Mouse (Mus musculus) thymus, adult 2 months (tissue): Measurements from ENCODE around the gene Arhgap10.

Experiments
- CTCF ChIP-seq: fragments of 200-500 bp; IDR thresholded peaks from 2 replicates; pipeline ENCODE4 v1.5.1; 2012; ENCODE audit warnings: mild to moderate bottlenecking, control low read depth, low read length, moderate library complexity, borderline replicate concordance; ENCODE audit not compliant: control insufficient read depth, poor library complexity, insufficient read depth; ENCODE audit errors: extremely low read depth
- POLR2A ChIP-seq: fragments of 200-500 bp; IDR thresholded peaks from 2 replicates; pipeline ENCODE4 v1.6.1; 2012; ENCODE audit warnings: mild to moderate bottlenecking, low read length, control low read depth, moderate library complexity; ENCODE audit not compliant: control insufficient read depth, poor library complexity, insufficient read depth; ENCODE audit errors: extremely low read depth

DNA sequence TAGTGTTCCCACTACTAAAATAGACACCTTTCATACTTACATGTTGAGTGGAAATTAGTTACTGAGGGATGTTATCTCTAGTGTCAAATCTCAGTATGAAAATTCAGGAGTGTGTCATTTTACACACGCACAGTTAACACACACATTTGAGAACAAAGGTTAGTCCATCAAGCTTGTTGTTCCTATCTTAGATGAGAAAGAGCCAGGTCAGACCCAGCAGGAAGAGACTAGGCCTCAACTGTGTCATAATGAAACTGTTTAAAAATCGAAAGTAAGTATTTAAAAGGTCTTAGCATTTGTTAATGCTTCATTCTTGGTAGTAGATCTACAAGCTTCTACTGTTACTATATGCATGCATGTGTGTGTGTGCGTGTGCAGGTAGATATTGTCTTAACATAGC lies 308.5 kb downstream of the Arhgap10 start:
- TF ChIP-seq CTCF: no peak
- TF ChIP-seq POLR2A: no peak
